In genomic region chr10:128210954-128211353, GRCm38 (mm10) we compare ENCODE assay signal across 8 mouse cellular contexts. TPM values are rescaled to one million over a fixed set of nuclear protein-coding genes. Genes with fewer than 3 reads are reported as not detected.
DNase-seq lines count a peak whose midpoint lies in the region; ATAC-seq and TF ChIP-seq lines count a peak whose summit lies in the region.

No protein-coding gene starts in this region.

- TF ChIP-seq POLR2A in cortical plate, adult 2 months (IDR thresholded peaks at IDR 0.05; ENCODE audit: extremely low read depth, insufficient read depth, low read length): no peak

- 0 out of 2 replicates have a peak, but pooled peaks cover 10% of the 10 kb centered on the region for H3K27me3 ChIP-seq in hindbrain, embryonic 14.5 days (ENCODE audit: control insufficient read depth, insufficient read depth, low read length)
- H3K27me3 ChIP-seq in liver, embryonic 16.5 days (ENCODE audit: control insufficient read depth, insufficient read depth, low read depth, low read length): no peaks in the 10 kb centered on the region

- peak overlapping the region; percentile 83 for H3K4me2 ChIP-seq in hindbrain, embryonic 14.5 days (replicated peaks)
- H3K4me2 ChIP-seq in liver, embryonic 16.5 days (ENCODE audit: low read depth, low read length): peak overlapping the region; percentile 80

- H3K9me3 ChIP-seq in hindbrain, embryonic 14.5 days (ENCODE audit: control insufficient read depth, low read length): no peaks in the 10 kb centered on the region
- no peaks in the 10 kb centered on the region for H3K9me3 ChIP-seq in liver, embryonic 16.5 days (replicated peaks; ENCODE audit: control insufficient read depth, low read length)

- peak overlapping the region; percentile 39 for H3K4me3 ChIP-seq in cortical plate, adult 2 months (ENCODE audit: insufficient read depth, low read length)
- peak overlapping the region; percentile 61 for H3K4me3 ChIP-seq in hindbrain, embryonic 14.5 days (replicated peaks; ENCODE audit: low read length)
- peak overlapping the region; percentile 74 for H3K4me3 ChIP-seq in liver, embryonic 16.5 days (ENCODE audit: low read depth, low read length)

- 0 out of 2 replicates have a peak, but pooled peaks cover 3% of the 10 kb centered on the region for H3K4me1 ChIP-seq in cortical plate, adult 2 months (ENCODE audit: control insufficient read depth, insufficient read depth, low read length)
- H3K4me1 ChIP-seq in hindbrain, embryonic 14.5 days (replicated peaks; ENCODE audit: control insufficient read depth, insufficient read depth, low read length): peaks cover 10% of the 10 kb centered on the region; the same call in 1 of the 2 replicates
- H3K4me1 ChIP-seq in liver, embryonic 16.5 days (ENCODE audit: control insufficient read depth, low read depth, low read length): peaks cover 22% of the 10 kb centered on the region

- no peak for ATAC-seq in hindbrain, embryonic 14.5 days (ENCODE audit: low FRiP score)
- peak; percentile 20 for ATAC-seq in liver, embryonic 16.5 days (ENCODE audit: low read depth)

- peak; percentile 21 for DNase-seq in gastrocnemius, postnatal 10 days
- no peak for DNase-seq in gastrocnemius, adult 8-10 months (ENCODE audit: low spot score in 2 of 2)
- DNase-seq in A20 (ENCODE audit: low read depth, low spot score): peak; percentile 35
- DNase-seq in hindbrain, embryonic 14.5 days (ENCODE audit: low spot score): no peak
- DNase-seq in thymus, postnatal 4 days: peak; percentile 30
- no peak for DNase-seq in urinary bladder, postnatal 14 days (ENCODE audit: low spot score)

- H3K9ac ChIP-seq in hindbrain, embryonic 14.5 days: peak overlapping the region; percentile 65
- H3K9ac ChIP-seq in liver, embryonic 16.5 days (ENCODE audit: low read depth, low read length): peak overlapping the region; percentile 43

- peaks cover 6% of the 10 kb centered on the region; the same call in 1 of the 2 replicates for H3K36me3 ChIP-seq in hindbrain, embryonic 14.5 days (replicated peaks; ENCODE audit: control insufficient read depth, insufficient read depth)
- no peaks in the 10 kb centered on the region for H3K36me3 ChIP-seq in liver, embryonic 16.5 days (ENCODE audit: control insufficient read depth, insufficient read depth)

- no peak for TF ChIP-seq CTCF in cortical plate, adult 2 months (IDR thresholded peaks at IDR 0.05; ENCODE audit: extremely low read depth, insufficient read depth, low read length)

- WGBS in hindbrain, embryonic 14.5 days: 38% methylated on average over 14 of the region's 14 CpGs
- 12% methylated on average over 14 of the region's 14 CpGs for WGBS in liver, embryonic 16.5 days (ENCODE audit: insufficient replicate concordance)

- no peak overlapping the region for H3K27ac ChIP-seq in cortical plate, adult 2 months (ENCODE audit: insufficient read depth, low read length)
- no peak overlapping the region; the same call in 1 of the 2 replicates for H3K27ac ChIP-seq in hindbrain, embryonic 14.5 days
- no peak overlapping the region for H3K27ac ChIP-seq in liver, embryonic 16.5 days (ENCODE audit: low read length)

RNA-seq across cellular contexts. Expression of gene Spryd4, which starts 0.7 kb away (rescaled TPM):
- 10 to 100 TPM; 36.9 to 37.7 TPM for total RNA-seq in gastrocnemius, postnatal 10 days (2021)
- 10 to 100 TPM; 30.5 to 33.5 (median 32.4) TPM for total RNA-seq in gastrocnemius, adult 8-10 months (2022)
- polyA plus RNA-seq in cortical plate, adult 2 months (2012; rRNA removed): 9.0 and 10.0 TPM in 2 replicates
- polyA plus RNA-seq in hindbrain, embryonic 14.5 days (2014; fragmentation: Nextera tagmentation; extraction: Ambion mirVana): 22.4 and 23.2 TPM in 2 replicates
- 28.0 and 30.8 TPM in 2 replicates for polyA plus RNA-seq in liver, embryonic 16.5 days (2015; fragmentation: Nextera tagmentation; extraction: Ambion mirVana)

RNA-seq across cellular contexts. Expression of gene Mip, which starts 14.7 kb away (rescaled TPM):
- not detected for total RNA-seq in gastrocnemius, postnatal 10 days (2021)
- not detected for total RNA-seq in gastrocnemius, adult 8-10 months (2022)
- polyA plus RNA-seq in cortical plate, adult 2 months (2012; rRNA removed): not detected in 2 replicates
- 0.21 TPM in 1 of 2 replicates, not detected in the other for polyA plus RNA-seq in hindbrain, embryonic 14.5 days (2014; fragmentation: Nextera tagmentation; extraction: Ambion mirVana)
- 0.05 TPM in 1 of 2 replicates, not detected in the other for polyA plus RNA-seq in liver, embryonic 16.5 days (2015; fragmentation: Nextera tagmentation; extraction: Ambion mirVana)

RNA-seq across cellular contexts. Expression of gene Gls2, which starts 16.7 kb away (rescaled TPM):
- total RNA-seq in gastrocnemius, postnatal 10 days (2021): 1 to 10 TPM; 1.1 to 1.4 TPM
- under 1 TPM; 0.36 to 0.97 (median 0.58) TPM for total RNA-seq in gastrocnemius, adult 8-10 months (2022)
- 54.8 and 59.6 TPM in 2 replicates for polyA plus RNA-seq in cortical plate, adult 2 months (2012; rRNA removed)
- polyA plus RNA-seq in hindbrain, embryonic 14.5 days (2014; fragmentation: Nextera tagmentation; extraction: Ambion mirVana): 1.7 and 1.9 TPM in 2 replicates
- 14.8 and 21.4 TPM in 2 replicates for polyA plus RNA-seq in liver, embryonic 16.5 days (2015; fragmentation: Nextera tagmentation; extraction: Ambion mirVana)

RNA-seq across cellular contexts. Expression of gene Timeless, which starts 20.9 kb away (rescaled TPM):
- 1 to 10 TPM; 7.5 to 8.8 TPM for total RNA-seq in gastrocnemius, postnatal 10 days (2021)
- total RNA-seq in gastrocnemius, adult 8-10 months (2022): 1 to 10 TPM; 1.4 to 1.9 (median 1.7) TPM
- polyA plus RNA-seq in cortical plate, adult 2 months (2012; rRNA removed): 3.7 and 4.3 TPM in 2 replicates
- polyA plus RNA-seq in hindbrain, embryonic 14.5 days (2014; fragmentation: Nextera tagmentation; extraction: Ambion mirVana): 15.4 and 16.7 TPM in 2 replicates
- 23.5 and 23.6 TPM in 2 replicates for polyA plus RNA-seq in liver, embryonic 16.5 days (2015; fragmentation: Nextera tagmentation; extraction: Ambion mirVana)

RNA-seq across cellular contexts. Expression of gene Rbms2, which starts 30.9 kb away (rescaled TPM):
- 10 to 100 TPM; 64.2 to 65.3 TPM for total RNA-seq in gastrocnemius, postnatal 10 days (2021)
- 10 to 100 TPM; 53.5 to 63.6 (median 60.7) TPM for total RNA-seq in gastrocnemius, adult 8-10 months (2022)
- 16.5 and 16.9 TPM in 2 replicates for polyA plus RNA-seq in cortical plate, adult 2 months (2012; rRNA removed)
- 7.7 and 8.2 TPM in 2 replicates for polyA plus RNA-seq in hindbrain, embryonic 14.5 days (2014; fragmentation: Nextera tagmentation; extraction: Ambion mirVana)
- 5.5 and 7.3 TPM in 2 replicates for polyA plus RNA-seq in liver, embryonic 16.5 days (2015; fragmentation: Nextera tagmentation; extraction: Ambion mirVana)

Comparison
In these comparisons a context has a peak if more than half of its experiments do, and no peak if none do; other contexts are left out.
1. DNase-seq: peak in gastrocnemius, postnatal 10 days (single experiment), A20 (single experiment) and thymus, postnatal 4 days (single experiment); none in gastrocnemius, adult 8-10 months (0 of 2), hindbrain, embryonic 14.5 days (single experiment) and urinary bladder, postnatal 14 days (single experiment).
2. Peak in every context shown above with its lines, with median percentiles within 50 percentile points of each other: H3K4me3 ChIP-seq.